Mouse (Mus musculus) ES-E14 (cell line): ENCODE results near the gene Gck. TPM values are rescaled to one million over a fixed set of nuclear protein-coding genes. Genes with fewer than 3 reads are reported as not detected.
"Not testable (repeated sequence)": the region's sequence is repeated elsewhere in the genome, so short reads cannot be mapped to it uniquely, and the experiment has no call there.

Source experiments
- DNase-seq: peaks from one replicate; pipeline ENCODE4 v3.0.0-alpha.2; 2013; ENCODE audit warnings: low read depth, low spot score
- H3K27ac ChIP-seq: 2 replicates; pipeline ENCODE4 v1.5.1; 2012; ENCODE audit warnings: low read depth, mild to moderate bottlenecking, low read length, moderate library complexity, mixed read lengths; ENCODE audit not compliant: poor library complexity, insufficient read depth, severe bottlenecking
- H3K36me3 ChIP-seq: 2 replicates; pipeline ENCODE4 v1.6.1; 2012; ENCODE audit warnings: mild to moderate bottlenecking, low read length, moderate library complexity, mixed read lengths; ENCODE audit not compliant: control insufficient read depth, poor library complexity, insufficient read depth, severe bottlenecking
- H3K4me1 ChIP-seq, 2 experiments: fragments of 150-350 bp in 1 of 2; sonication (generic) in 1 of 2; 2 replicates each; pipeline ENCODE4 v1.6.1; 2012; ENCODE audit warnings: low read length in 2 of 2, mild to moderate bottlenecking in 1 of 2, mixed read lengths in 1 of 2; ENCODE audit not compliant: control insufficient read depth in 2 of 2, insufficient read depth in 2 of 2, poor library complexity in 1 of 2
- H3K4me3 ChIP-seq, 2 experiments: fragments of 150-350 bp in 1 of 2; sonication (generic) in 1 of 2; 2 replicates each; pipeline ENCODE4 v1.5.1; 2012; ENCODE audit warnings: low read length in 2 of 2, low read depth in 1 of 2, mild to moderate bottlenecking in 1 of 2, mixed read lengths in 1 of 2; ENCODE audit not compliant: insufficient read depth in 1 of 2, poor library complexity in 1 of 2, severe bottlenecking in 1 of 2
- H3K9ac ChIP-seq: 2 replicates; pipeline ENCODE4 v1.6.1; 2012; ENCODE audit warnings: low read depth, mild to moderate bottlenecking, low read length, mixed read lengths; ENCODE audit not compliant: poor library complexity, insufficient read depth, severe bottlenecking
- H3K9me3 ChIP-seq: fragments of 150-350 bp; sonication (generic); 2 replicates; pipeline ENCODE4 v1.6.1; 2012; ENCODE audit warnings: low read depth, mild to moderate bottlenecking, low read length; ENCODE audit not compliant: control insufficient read depth, insufficient read depth
- CHD2 ChIP-seq: IDR thresholded peaks from 2 replicates; pipeline ENCODE4 v1.6.1; 2014; ENCODE audit warnings: mild to moderate bottlenecking, low read depth, low read length, inconsistent platforms
- HCFC1 ChIP-seq: IDR thresholded peaks from 2 replicates; pipeline ENCODE4 v1.6.1; 2012; ENCODE audit warnings: low read length, inconsistent platforms, borderline replicate concordance; ENCODE audit not compliant: insufficient read depth
- MAFK ChIP-seq: IDR thresholded peaks from 2 replicates; pipeline ENCODE4 v1.6.1; 2014; ENCODE audit warnings: mild to moderate bottlenecking, low read depth, low read length, inconsistent platforms; ENCODE audit not compliant: insufficient read depth
- ZC3H11A ChIP-seq: IDR thresholded peaks from 2 replicates; pipeline ENCODE4 v1.6.1; 2012; ENCODE audit warnings: low read depth, mild to moderate bottlenecking, inconsistent platforms, low read length, borderline replicate concordance
- ZNF384 ChIP-seq: IDR thresholded peaks from 2 replicates; pipeline ENCODE4 v1.6.1; 2012; ENCODE audit warnings: low read depth, low read length, inconsistent platforms
- in situ Hi-C, 2 experiments: fragments of 600-800 bp; cut with MboI; formaldehyde crosslinking; loops; one replicate each; pipeline ENCODE4 v1.15.1; 2025; ENCODE audit warnings: low sequenced_read_pairs in 2 of 2, inconsistent platforms in 1 of 2; ENCODE audit not compliant: unreplicated experiment in 2 of 2
- total RNA-seq: library from RNA; depleted of rRNA; stranded (reverse); fragments of 300-350 nt; gene quantifications from 2 replicates; pipeline ENCODE4 v1.2.3, GENCODE M21; 2012

Gck gene
- total RNA-seq, 1 experiment: 0.76 TPM

DNA sequence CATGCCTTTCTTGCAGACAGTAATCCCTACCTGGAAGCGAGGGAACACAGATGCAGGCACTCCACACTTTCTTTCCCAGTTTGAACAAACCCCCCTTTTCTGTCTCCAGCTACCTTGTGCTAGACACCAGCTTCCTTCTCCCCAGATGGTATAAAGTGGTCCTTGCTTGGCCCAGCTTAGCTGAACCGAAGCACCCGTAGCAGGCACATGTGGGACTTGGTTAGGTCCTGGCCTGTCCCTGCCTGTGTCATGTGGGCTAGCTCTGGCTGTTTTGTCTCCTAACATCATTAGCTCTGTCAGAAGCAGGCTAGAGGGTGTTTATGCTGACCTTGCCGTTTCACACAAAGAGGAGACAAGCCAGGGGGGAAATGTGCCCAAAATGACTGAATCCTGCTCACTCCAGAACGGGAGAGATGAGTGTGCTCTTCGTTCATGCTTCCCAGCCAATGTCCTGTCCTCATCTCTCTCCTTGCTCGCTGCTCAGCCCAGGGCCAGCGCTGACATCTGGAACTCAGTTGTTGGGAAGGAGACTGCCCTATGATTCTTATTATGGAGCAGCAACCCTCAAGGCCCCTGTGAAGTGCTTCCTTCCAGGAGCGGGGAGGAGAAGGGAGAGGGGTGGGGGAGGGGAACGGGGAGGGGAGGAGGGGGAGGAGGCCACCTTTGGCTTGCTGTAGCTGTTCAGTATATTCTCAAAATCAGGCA lies 1.2 kb downstream of the Gck start:
- no peak overlapping the region for H3K9ac ChIP-seq
- DNase-seq: no peak
- H3K4me1 ChIP-seq: peaks cover 4 to 15% of the 10 kb centered on the region in 2 experiments; a peak in 2 of 4 replicates
- no peak overlapping the region for H3K4me3 ChIP-seq
- TF ChIP-seq HCFC1 (no peak), MAFK (0 out of 2 replicates have a peak, but pooled peaks have one; percentile 27)
- no peaks in the 10 kb centered on the region for H3K9me3 ChIP-seq
- H3K27ac ChIP-seq: no peak overlapping the region
- H3K36me3 ChIP-seq: no peaks in the 10 kb centered on the region
- in situ Hi-C loops: no loop called here

GRCm38 (mm10) chr11:5947796-5948195 lies 2.1 kb downstream of the Gck start:
- Histone ChIP-seq H3K9me3 (no peaks in the 10 kb centered on the region), H3K27ac (no peak overlapping the region), H3K4me1 (peaks cover 4 to 19% of the 10 kb centered on the region in 2 experiments; a peak in 2 of 4 replicates), H3K36me3 (no peaks in the 10 kb centered on the region), H3K4me3 (no peak overlapping the region), H3K9ac (no peak overlapping the region)
- in situ Hi-C loops: no loop called here
- TF ChIP-seq CHD2 (no peak), ZNF384 (no peak), MAFK (no peak), HCFC1 (no peak), ZC3H11A (no peak)
- no peak for DNase-seq

GRCm38 (mm10) chr11:5945096-5945495 lies 4.8 kb downstream of the Gck start:
- DNase-seq: no peak

DNA sequence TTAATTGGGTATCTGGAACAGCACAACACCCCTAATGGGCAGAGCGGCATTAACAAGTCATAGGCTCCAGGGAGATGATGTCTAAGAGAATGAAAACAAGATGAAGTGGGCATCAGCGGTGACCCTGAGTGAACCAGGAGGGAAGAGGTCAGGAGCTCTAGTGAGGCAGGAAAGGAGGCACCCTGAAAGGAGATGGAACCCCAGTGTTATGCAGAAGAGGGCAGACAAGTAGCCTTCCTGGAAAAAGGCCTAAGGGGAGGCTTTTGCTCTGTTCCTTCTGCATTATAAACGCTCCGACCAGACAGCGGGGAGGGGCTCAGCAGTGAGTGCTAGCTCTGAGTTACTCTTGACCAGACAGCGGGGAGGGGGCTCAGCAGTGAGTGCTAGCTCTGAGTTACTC lies 6.9 kb downstream of the Gck start:
- H3K9me3 ChIP-seq: no peaks in the 10 kb centered on the region
- H3K27ac ChIP-seq: peak overlapping the region; percentile 54
- TF ChIP-seq ZC3H11A (no peak), MAFK (no peak), HCFC1 (0 out of 2 replicates have a peak, but pooled peaks have one; percentile 17)
- H3K4me1 ChIP-seq: peaks cover 0 to 14% of the 10 kb centered on the region in 2 experiments; a peak in 2 of 4 replicates
- in situ Hi-C loops: no loop called here
- H3K4me3 ChIP-seq: no peak overlapping the region
- no peaks in the 10 kb centered on the region for H3K36me3 ChIP-seq
- peak; percentile 60 for DNase-seq
- no peak overlapping the region for H3K9ac ChIP-seq

More at GRCm38 (mm10) chr11:5945096-5945495, 4.8 kb downstream of the Gck start:
- H3K9ac ChIP-seq: no peak overlapping the region
- H3K36me3 ChIP-seq: no peaks in the 10 kb centered on the region
- peaks cover 4 to 27% of the 10 kb centered on the region in 2 experiments; a peak in 2 of 4 replicates for H3K4me1 ChIP-seq
- H3K27ac ChIP-seq: no peak overlapping the region
- no peaks in the 10 kb centered on the region for H3K9me3 ChIP-seq
- in situ Hi-C loops: no loop called here
- TF ChIP-seq HCFC1 (no peak), ZC3H11A (no peak), ZNF384 (no peak), CHD2 (no peak), MAFK (no peak)
- H3K4me3 ChIP-seq: no peak overlapping the region

- H3K4me1 ChIP-seq, DNase-seq, H3K27ac ChIP-seq, H3K4me3 ChIP-seq, H3K9me3 ChIP-seq, in situ Hi-C loops, H3K36me3 ChIP-seq, H3K9ac ChIP-seq: not testable (repeated sequence)
Observed at GRCm38 (mm10) chr11:5934531-5934930, 15.3 kb downstream of the Gck start.

DNA sequence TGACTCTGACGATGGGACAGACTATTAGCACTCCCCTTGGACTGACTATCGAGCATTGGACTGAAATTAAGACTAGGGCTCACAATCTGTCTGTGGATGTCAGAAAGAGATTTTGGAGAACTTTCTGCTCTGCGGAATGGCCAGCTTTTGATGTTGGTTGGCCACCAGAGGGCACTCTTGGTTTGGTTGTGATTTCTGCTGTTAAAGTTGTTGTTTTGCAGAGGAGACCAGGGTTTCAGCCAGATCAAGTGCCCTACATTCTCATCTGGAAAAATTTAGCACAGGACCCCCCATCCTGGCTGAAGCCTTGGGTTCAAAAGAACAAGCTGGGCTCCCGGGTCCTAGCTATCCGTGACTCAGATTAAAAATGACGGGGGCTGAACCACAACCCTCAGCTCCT lies 17.9 kb downstream of the Gck start:
- H3K9ac ChIP-seq, H3K4me1 ChIP-seq, H3K4me3 ChIP-seq, H3K9me3 ChIP-seq, H3K36me3 ChIP-seq, H3K27ac ChIP-seq, in situ Hi-C loops, DNase-seq: not testable (repeated sequence)
